Mouse (Mus musculus): ENCODE results near the gene Ccdc12. TPM values are rescaled to one million over a fixed set of nuclear protein-coding genes. Genes with fewer than 3 reads are reported as not detected.

Gene Ccdc12
- polyA plus RNA-seq, 1 experiment from 2014 or later = 135 TPM

GRCm38 (mm10) chr9:110759265-110759664, 103.0 kb downstream of the Ccdc12 start:
- no peak overlapping the region for H3K27ac ChIP-seq (ENCODE audit: low read depth, low read length)

GRCm38 (mm10) chr9:110760886-110761285, 104.6 kb downstream of the Ccdc12 start:
- Histone ChIP-seq H3K9me3 (replicated peaks; ENCODE audit: control insufficient read depth, low read length) (no peaks in the 10 kb centered on the region), H3K9ac (ENCODE audit: low read depth, low read length) (no peak overlapping the region), H3K36me3 (ENCODE audit: control insufficient read depth, insufficient read depth, low read length) (no peaks in the 10 kb centered on the region), H3K4me1 (ENCODE audit: control insufficient read depth, insufficient read depth, low read length) (peaks cover 16% of the 10 kb centered on the region), H3K4me2 (no peak overlapping the region), H3K27me3 (ENCODE audit: control insufficient read depth, insufficient read depth, low read length) (no peaks in the 10 kb centered on the region), H3K27ac (ENCODE audit: low read depth, low read length) (no peak overlapping the region), H3K4me3 (ENCODE audit: low read depth, low read length) (no peak overlapping the region)
- no peak for ATAC-seq (replicated peaks; ENCODE audit: insufficient number of reproducible peaks, low FRiP score, low TSS enrichment)
- WGBS (ENCODE audit: insufficient replicate concordance) = 84% methylated on average over 8 of the region's 8 CpGs

More at GRCm38 (mm10) chr9:110759265-110759664, 103.0 kb downstream of the Ccdc12 start:
- H3K36me3 ChIP-seq (ENCODE audit: control insufficient read depth, insufficient read depth, low read length) = no peaks in the 10 kb centered on the region
- no peaks in the 10 kb centered on the region for H3K27me3 ChIP-seq (ENCODE audit: control insufficient read depth, insufficient read depth, low read length)
- H3K4me2 ChIP-seq = no peak overlapping the region
- ATAC-seq (replicated peaks; ENCODE audit: insufficient number of reproducible peaks, low FRiP score, low TSS enrichment) = no peak
- H3K4me3 ChIP-seq (ENCODE audit: low read depth, low read length) = no peak overlapping the region
- no peaks in the 10 kb centered on the region for H3K9me3 ChIP-seq (replicated peaks; ENCODE audit: control insufficient read depth, low read length)
- no peak overlapping the region for H3K9ac ChIP-seq (ENCODE audit: low read depth, low read length)
- WGBS (ENCODE audit: insufficient replicate concordance) = 54% methylated on average over 2 of the region's 2 CpGs
- H3K4me1 ChIP-seq (ENCODE audit: control insufficient read depth, insufficient read depth, low read length) = peaks cover 13% of the 10 kb centered on the region

Small RNAs within 50 kb of the gene (microRNA-seq; reads per million reads assigned to microRNA genes)
- not detected for gene Mir8107 (ENCODE audit: borderline number of aligned reads)

Other genes starting within 250 kb of the Ccdc12 start
- 11.7 and 14.1 TPM in 2 replicates for gene Ptpn23, start 248.3 kb upstream of the Ccdc12 start, polyA plus RNA-seq (2014; fragmentation: Nextera tagmentation; extraction: Ambion mirVana)
- 0.42 and 1.6 TPM in 2 replicates for gene Ngp, start 236.8 kb upstream of the Ccdc12 start, polyA plus RNA-seq (2014; fragmentation: Nextera tagmentation; extraction: Ambion mirVana)
- gene Klhl18, start 179.8 kb upstream of the Ccdc12 start, polyA plus RNA-seq (2014; fragmentation: Nextera tagmentation; extraction: Ambion mirVana) = 7.9 and 10.2 TPM in 2 replicates
- gene Kif9, start 179.5 kb upstream of the Ccdc12 start, polyA plus RNA-seq (2014; fragmentation: Nextera tagmentation; extraction: Ambion mirVana) = 0.27 and 0.65 TPM in 2 replicates
- gene Setd2, start 123.9 kb upstream of the Ccdc12 start, polyA plus RNA-seq (2014; fragmentation: Nextera tagmentation; extraction: Ambion mirVana) = 33.0 and 39.0 TPM in 2 replicates
- gene Nradd, start 32.1 kb upstream of the Ccdc12 start, polyA plus RNA-seq (2014; fragmentation: Nextera tagmentation; extraction: Ambion mirVana) = 12.6 and 19.1 TPM in 2 replicates
- gene Nbeal2, start 2.3 kb upstream of the Ccdc12 start, polyA plus RNA-seq (2014; fragmentation: Nextera tagmentation; extraction: Ambion mirVana) = 1.4 and 1.6 TPM in 2 replicates
- 3,236 and 3,494 TPM in 2 replicates for gene Myl3, start 85.4 kb downstream of the Ccdc12 start, polyA plus RNA-seq (2014; fragmentation: Nextera tagmentation; extraction: Ambion mirVana)
- 24.3 and 27.8 TPM in 2 replicates for gene Pth1r, start 90.6 kb downstream of the Ccdc12 start, polyA plus RNA-seq (2014; fragmentation: Nextera tagmentation; extraction: Ambion mirVana)
- gene Prss42, start 141.7 kb downstream of the Ccdc12 start, polyA plus RNA-seq (2014; fragmentation: Nextera tagmentation; extraction: Ambion mirVana) = not detected in 2 replicates
- gene Prss44, start 157.5 kb downstream of the Ccdc12 start, polyA plus RNA-seq (2014; fragmentation: Nextera tagmentation; extraction: Ambion mirVana) = not detected in 2 replicates
- gene Prss43, start 170.2 kb downstream of the Ccdc12 start, polyA plus RNA-seq (2014; fragmentation: Nextera tagmentation; extraction: Ambion mirVana) = not detected in 2 replicates
- not detected in 2 replicates for gene Prss45, start 178.1 kb downstream of the Ccdc12 start, polyA plus RNA-seq (2014; fragmentation: Nextera tagmentation; extraction: Ambion mirVana)
- gene Prss46, start 188.0 kb downstream of the Ccdc12 start, polyA plus RNA-seq (2014; fragmentation: Nextera tagmentation; extraction: Ambion mirVana) = not detected in 2 replicates
- 0.23 and 1.6 TPM in 2 replicates for gene Prss50, start 201.5 kb downstream of the Ccdc12 start, polyA plus RNA-seq (2014; fragmentation: Nextera tagmentation; extraction: Ambion mirVana)
- gene Als2cl, start 223.4 kb downstream of the Ccdc12 start, polyA plus RNA-seq (2014; fragmentation: Nextera tagmentation; extraction: Ambion mirVana) = 0.64 and 1.7 TPM in 2 replicates
- gene Tmie, start 223.6 kb downstream of the Ccdc12 start, polyA plus RNA-seq (2014; fragmentation: Nextera tagmentation; extraction: Ambion mirVana) = 0.07 TPM in 1 of 2 replicates, not detected in the other